Comparison of ENCODE assay signal across 17 mouse cellular contexts in the genomic region with DNA sequence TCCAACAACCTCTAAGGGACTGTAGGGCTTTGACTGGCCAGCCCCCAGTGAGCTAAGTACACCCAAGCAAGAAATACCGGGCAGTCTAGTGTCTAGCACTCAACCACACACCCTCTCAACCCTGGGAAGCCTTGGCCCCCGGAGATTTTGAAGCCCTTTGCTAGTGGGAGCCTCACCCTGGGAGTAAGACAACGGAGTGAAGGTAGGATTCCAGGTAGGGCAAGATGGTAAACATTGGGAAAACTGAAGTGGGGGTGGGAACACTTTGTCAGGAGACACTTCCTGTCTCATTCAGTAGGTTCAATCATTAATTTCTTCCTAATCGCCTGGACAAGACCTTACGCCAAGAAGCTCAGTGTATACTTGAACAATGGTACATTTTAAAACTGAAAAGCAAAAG. TPM values are rescaled to one million over a fixed set of nuclear protein-coding genes. Genes with fewer than 3 reads are reported as not detected.
DNase-seq lines count a peak whose midpoint lies in the region; ATAC-seq and TF ChIP-seq lines count a peak whose summit lies in the region.
"Had no signal": no experiment of that assay in that cellular context is flagged by ENCODE, and none has a peak within 500 bp of the region (broad histone marks: within the 10 kb centered on the region; RNA-seq: fewer than 3 reads in every experiment).

No protein-coding gene starts in this region.

- H3K9me3 ChIP-seq in embryonic facial prominence, embryonic 13.5 days: no peaks in the 10 kb centered on the region
- H3K9me3 ChIP-seq in embryonic facial prominence, embryonic 10.5 days: no peaks in the 10 kb centered on the region
- no peaks in the 10 kb centered on the region for H3K9me3 ChIP-seq in liver, embryonic 14.5 days (ENCODE audit: control insufficient read depth, low read length)
- H3K9me3 ChIP-seq in lung, embryonic 16.5 days (ENCODE audit: control insufficient read depth, low read length): no peaks in the 10 kb centered on the region
- no peaks in the 10 kb centered on the region for H3K9me3 ChIP-seq in stomach, postnatal 0 days (ENCODE audit: control insufficient read depth, low read length)
- H3K9me3 ChIP-seq in midbrain, embryonic 16.5 days (replicated peaks; ENCODE audit: control insufficient read depth, low read length, poor library complexity, severe bottlenecking): no peaks in the 10 kb centered on the region
- H3K9me3 ChIP-seq: forebrain, embryonic 13.5 days had no signal

- WGBS in embryonic facial prominence, embryonic 13.5 days: 89% methylated on average over 5 of the region's 5 CpGs
- WGBS in embryonic facial prominence, embryonic 10.5 days: 88% methylated on average over 5 of the region's 5 CpGs
- 80% methylated on average over 5 of the region's 5 CpGs for WGBS in liver, embryonic 14.5 days (ENCODE audit: insufficient replicate concordance)
- WGBS in lung, embryonic 16.5 days: 57% methylated on average over 5 of the region's 5 CpGs
- 56% methylated on average over 5 of the region's 5 CpGs for WGBS in stomach, postnatal 0 days
- 93% methylated on average over 5 of the region's 5 CpGs for WGBS in midbrain, embryonic 16.5 days

- no peak overlapping the region for H3K9ac ChIP-seq in embryonic facial prominence, embryonic 13.5 days
- no peak overlapping the region for H3K9ac ChIP-seq in liver, embryonic 14.5 days (replicated peaks)
- H3K9ac ChIP-seq in lung, embryonic 16.5 days (ENCODE audit: low read length): peak overlapping the region; percentile 35
- H3K9ac ChIP-seq in stomach, postnatal 0 days (ENCODE audit: low read length): peak overlapping the region; percentile 43
- no peak overlapping the region for H3K9ac ChIP-seq in midbrain, embryonic 16.5 days (ENCODE audit: low read depth, low read length)
- H3K9ac ChIP-seq: forebrain, embryonic 13.5 days; hindbrain, embryonic 14.5 days had no signal

- TF ChIP-seq CTCF in liver, embryonic 14.5 days (IDR thresholded peaks at IDR 0.05; ENCODE audit: low read depth): no peak
- TF ChIP-seq CTCF in stomach, postnatal 0 days (IDR thresholded peaks at IDR 0.05; ENCODE audit: low read depth): no peak

- H3K27ac ChIP-seq in embryonic facial prominence, embryonic 13.5 days: no peak overlapping the region
- no peak overlapping the region for H3K27ac ChIP-seq in embryonic facial prominence, embryonic 10.5 days (replicated peaks)
- no peak overlapping the region for H3K27ac ChIP-seq in liver, embryonic 14.5 days
- peak overlapping the region; percentile 88 for H3K27ac ChIP-seq in lung, embryonic 16.5 days (ENCODE audit: low read length)
- peak overlapping the region; percentile 80 for H3K27ac ChIP-seq in stomach, postnatal 0 days (replicated peaks)
- no peak overlapping the region for H3K27ac ChIP-seq in midbrain, embryonic 16.5 days (ENCODE audit: low read length)
- H3K27ac ChIP-seq: forebrain, embryonic 13.5 days; hindbrain, embryonic 14.5 days had no signal

- H3K36me3 ChIP-seq in embryonic facial prominence, embryonic 13.5 days: peaks cover 30% of the 10 kb centered on the region
- peaks cover 33% of the 10 kb centered on the region for H3K36me3 ChIP-seq in embryonic facial prominence, embryonic 10.5 days (replicated peaks)
- no peaks in the 10 kb centered on the region; the same call in none of the 2 replicates for H3K36me3 ChIP-seq in liver, embryonic 14.5 days (replicated peaks; ENCODE audit: control insufficient read depth, insufficient read depth, low read depth)
- H3K36me3 ChIP-seq in lung, embryonic 16.5 days (ENCODE audit: control insufficient read depth, insufficient read depth, low read length): peaks cover 16% of the 10 kb centered on the region
- H3K36me3 ChIP-seq in stomach, postnatal 0 days (ENCODE audit: control insufficient read depth, insufficient read depth, low read length): peaks cover 5% of the 10 kb centered on the region
- no peaks in the 10 kb centered on the region; the same call in 1 of the 2 replicates for H3K36me3 ChIP-seq in midbrain, embryonic 16.5 days (ENCODE audit: control insufficient read depth, insufficient read depth, low read length)

- no peak for ATAC-seq in embryonic facial prominence, embryonic 13.5 days (ENCODE audit: insufficient number of reproducible peaks, insufficient read depth, low FRiP score, low TSS enrichment, low read depth)
- no peak for ATAC-seq in liver, embryonic 14.5 days (ENCODE audit: insufficient read depth)
- ATAC-seq in lung, embryonic 16.5 days (ENCODE audit: low read depth): peak; percentile 18
- no peak for ATAC-seq in stomach, postnatal 0 days (ENCODE audit: low FRiP score, low TSS enrichment)
- ATAC-seq in midbrain, embryonic 16.5 days: no peak
- ATAC-seq: forebrain, embryonic 13.5 days had no signal

- peaks cover 50% of the 10 kb centered on the region for H3K4me1 ChIP-seq in embryonic facial prominence, embryonic 13.5 days
- H3K4me1 ChIP-seq in embryonic facial prominence, embryonic 10.5 days: peaks cover 31% of the 10 kb centered on the region
- peaks cover 6 to 11% of the 10 kb centered on the region in 2 experiments; a peak in 3 of 4 replicates for H3K4me1 ChIP-seq in liver, embryonic 14.5 days (replicated peaks; ENCODE audit: control insufficient read depth in 2 of 2, insufficient read depth in 2 of 2, low read length in 1 of 2)
- peaks cover 18% of the 10 kb centered on the region for H3K4me1 ChIP-seq in lung, embryonic 16.5 days (replicated peaks; ENCODE audit: control insufficient read depth, insufficient read depth, low read length)
- peaks cover 4% of the 10 kb centered on the region; the same call in 1 of the 2 replicates for H3K4me1 ChIP-seq in stomach, postnatal 0 days (replicated peaks; ENCODE audit: control insufficient read depth, insufficient read depth)
- peaks cover 15% of the 10 kb centered on the region for H3K4me1 ChIP-seq in midbrain, embryonic 16.5 days (ENCODE audit: control insufficient read depth, insufficient read depth, low read length)

- no peaks in the 10 kb centered on the region for H3K27me3 ChIP-seq in embryonic facial prominence, embryonic 13.5 days
- 0 out of 2 replicates have a peak, but pooled peaks cover 7% of the 10 kb centered on the region for H3K27me3 ChIP-seq in embryonic facial prominence, embryonic 10.5 days (replicated peaks; ENCODE audit: low read depth, poor library complexity, severe bottlenecking)
- H3K27me3 ChIP-seq in liver, embryonic 14.5 days (ENCODE audit: control insufficient read depth, insufficient read depth, low read length): no peaks in the 10 kb centered on the region
- H3K27me3 ChIP-seq in lung, embryonic 16.5 days (ENCODE audit: control insufficient read depth, insufficient read depth, low read depth, low read length): no peaks in the 10 kb centered on the region
- no peaks in the 10 kb centered on the region for H3K27me3 ChIP-seq in stomach, postnatal 0 days (ENCODE audit: control insufficient read depth, insufficient read depth, low read length)
- no peaks in the 10 kb centered on the region; the same call in 1 of the 2 replicates for H3K27me3 ChIP-seq in midbrain, embryonic 16.5 days (ENCODE audit: control insufficient read depth, insufficient read depth, low read depth, low read length)

- no peak for DNase-seq in embryonic facial prominence, embryonic 10.5 days (ENCODE audit: low spot score)
- no peak for DNase-seq in liver, embryonic 14.5 days (ENCODE audit: low read depth in 3 of 3, low spot score in 3 of 3)
- DNase-seq in liver: no peak
- DNase-seq in stomach, postnatal 0 days (ENCODE audit: low spot score): peak; percentile 47
- no peak for DNase-seq in thymus, postnatal 4 days
- DNase-seq: cerebellum, adult 11 months; heart, postnatal 10 days; kidney, adult 18-20 months; kidney, postnatal 25 days; midbrain, embryonic 14.5 days; right cerebral cortex, postnatal 4 days; thymus, postnatal 14 days had no signal

- no peak overlapping the region for H3K4me3 ChIP-seq in embryonic facial prominence, embryonic 13.5 days
- H3K4me3 ChIP-seq in embryonic facial prominence, embryonic 10.5 days: no peak overlapping the region
- H3K4me3 ChIP-seq in liver, embryonic 14.5 days (ENCODE audit: insufficient read depth in 1 of 2, low read depth in 2 of 2, low read length in 2 of 2): no peak overlapping the region
- H3K4me3 ChIP-seq in lung, embryonic 16.5 days (ENCODE audit: low read length): peak overlapping the region; percentile 54
- peak overlapping the region; percentile 71 for H3K4me3 ChIP-seq in stomach, postnatal 0 days (ENCODE audit: low read depth, low read length)
- H3K4me3 ChIP-seq in midbrain, embryonic 16.5 days (ENCODE audit: low read depth, low read length): no peak overlapping the region
- H3K4me3 ChIP-seq: forebrain, embryonic 13.5 days had no signal

- TF ChIP-seq EP300 in liver, embryonic 14.5 days (IDR thresholded peaks at IDR 0.05; ENCODE audit: low read depth): no peak
- no peak for TF ChIP-seq EP300 in stomach, postnatal 0 days (optimal IDR thresholded peaks at IDR 0.05)

- H3K4me2 ChIP-seq in embryonic facial prominence, embryonic 13.5 days: peak overlapping the region; percentile 94; the same call in 1 of the 2 replicates
- H3K4me2 ChIP-seq in liver, embryonic 14.5 days (ENCODE audit: low read depth): peak overlapping the region; percentile 76
- H3K4me2 ChIP-seq in lung, embryonic 16.5 days (ENCODE audit: low read depth, low read length): peak overlapping the region; percentile 87
- H3K4me2 ChIP-seq in stomach, postnatal 0 days (replicated peaks; ENCODE audit: low read depth): peak overlapping the region; percentile 92
- H3K4me2 ChIP-seq in midbrain, embryonic 16.5 days (ENCODE audit: low read length): no peak overlapping the region
- H3K4me2 ChIP-seq: hindbrain, embryonic 14.5 days had no signal

RNA-seq across cellular contexts. Expression of a gene that starts 1.8 kb away (rescaled TPM):
- 29.8 and 35.5 TPM in 2 replicates for polyA plus RNA-seq in embryonic facial prominence, embryonic 13.5 days (2015; fragmentation: Nextera tagmentation; extraction: Ambion mirVana)
- polyA plus RNA-seq in embryonic facial prominence, embryonic 10.5 days (2016; fragmentation: Nextera tagmentation; extraction: Ambion mirVana): 23.5 and 24.5 TPM in 2 replicates
- polyA plus RNA-seq in liver, embryonic 14.5 days (2012; rRNA removed): 7.2 and 8.5 TPM in 2 replicates
- 20.4 and 21.7 TPM in 2 replicates for polyA plus RNA-seq in liver, embryonic 14.5 days (2014; fragmentation: Nextera tagmentation; extraction: Ambion mirVana)
- 84.9 and 87.6 TPM in 2 replicates for polyA plus RNA-seq in lung, embryonic 16.5 days (2015; fragmentation: Nextera tagmentation; extraction: Ambion mirVana)
- polyA plus RNA-seq in stomach, postnatal 0 days (2015; fragmentation: Nextera tagmentation; extraction: Ambion mirVana): 108 and 117 TPM in 2 replicates
- 4.9 and 8.3 TPM in 2 replicates for polyA plus RNA-seq in midbrain, embryonic 16.5 days (2015; fragmentation: Nextera tagmentation; extraction: Ambion mirVana)

RNA-seq across cellular contexts. Expression of a gene that starts 20.2 kb away (rescaled TPM):
- polyA plus RNA-seq in embryonic facial prominence, embryonic 13.5 days (2015; fragmentation: Nextera tagmentation; extraction: Ambion mirVana): 11.6 and 13.3 TPM in 2 replicates
- 3.9 and 4.0 TPM in 2 replicates for polyA plus RNA-seq in embryonic facial prominence, embryonic 10.5 days (2016; fragmentation: Nextera tagmentation; extraction: Ambion mirVana)
- polyA plus RNA-seq in liver, embryonic 14.5 days (2012; rRNA removed): 7.6 and 8.6 TPM in 2 replicates
- 1.6 and 2.4 TPM in 2 replicates for polyA plus RNA-seq in liver, embryonic 14.5 days (2014; fragmentation: Nextera tagmentation; extraction: Ambion mirVana)
- polyA plus RNA-seq in lung, embryonic 16.5 days (2015; fragmentation: Nextera tagmentation; extraction: Ambion mirVana): 8.9 and 9.8 TPM in 2 replicates
- 15.3 and 23.6 TPM in 2 replicates for polyA plus RNA-seq in stomach, postnatal 0 days (2015; fragmentation: Nextera tagmentation; extraction: Ambion mirVana)
- polyA plus RNA-seq in midbrain, embryonic 16.5 days (2015; fragmentation: Nextera tagmentation; extraction: Ambion mirVana): 1.4 and 1.8 TPM in 2 replicates

RNA-seq across cellular contexts. Expression of a gene that starts 36.7 kb away (rescaled TPM):
- 25.7 and 27.6 TPM in 2 replicates for polyA plus RNA-seq in embryonic facial prominence, embryonic 13.5 days (2015; fragmentation: Nextera tagmentation; extraction: Ambion mirVana)
- polyA plus RNA-seq in embryonic facial prominence, embryonic 10.5 days (2016; fragmentation: Nextera tagmentation; extraction: Ambion mirVana): 32.0 and 33.0 TPM in 2 replicates
- polyA plus RNA-seq in liver, embryonic 14.5 days (2012; rRNA removed): 6.8 and 8.5 TPM in 2 replicates
- 3.9 and 4.2 TPM in 2 replicates for polyA plus RNA-seq in liver, embryonic 14.5 days (2014; fragmentation: Nextera tagmentation; extraction: Ambion mirVana)
- polyA plus RNA-seq in lung, embryonic 16.5 days (2015; fragmentation: Nextera tagmentation; extraction: Ambion mirVana): 26.3 and 26.4 TPM in 2 replicates
- polyA plus RNA-seq in stomach, postnatal 0 days (2015; fragmentation: Nextera tagmentation; extraction: Ambion mirVana): 14.1 and 15.3 TPM in 2 replicates
- polyA plus RNA-seq in midbrain, embryonic 16.5 days (2015; fragmentation: Nextera tagmentation; extraction: Ambion mirVana): 64.9 and 65.7 TPM in 2 replicates

RNA-seq across cellular contexts. Expression of a gene that starts 36.8 kb away (rescaled TPM):
- 24.9 and 27.4 TPM in 2 replicates for polyA plus RNA-seq in embryonic facial prominence, embryonic 13.5 days (2015; fragmentation: Nextera tagmentation; extraction: Ambion mirVana)
- 28.0 and 30.2 TPM in 2 replicates for polyA plus RNA-seq in embryonic facial prominence, embryonic 10.5 days (2016; fragmentation: Nextera tagmentation; extraction: Ambion mirVana)
- polyA plus RNA-seq in liver, embryonic 14.5 days (2012; rRNA removed): 8.1 and 8.6 TPM in 2 replicates
- polyA plus RNA-seq in liver, embryonic 14.5 days (2014; fragmentation: Nextera tagmentation; extraction: Ambion mirVana): 9.1 and 11.6 TPM in 2 replicates
- polyA plus RNA-seq in lung, embryonic 16.5 days (2015; fragmentation: Nextera tagmentation; extraction: Ambion mirVana): 7.5 and 8.4 TPM in 2 replicates
- polyA plus RNA-seq in stomach, postnatal 0 days (2015; fragmentation: Nextera tagmentation; extraction: Ambion mirVana): 20.8 and 21.6 TPM in 2 replicates
- 27.8 and 28.5 TPM in 2 replicates for polyA plus RNA-seq in midbrain, embryonic 16.5 days (2015; fragmentation: Nextera tagmentation; extraction: Ambion mirVana)

RNA-seq across cellular contexts. Expression of a gene that starts 40.9 kb away (rescaled TPM):
- polyA plus RNA-seq in embryonic facial prominence, embryonic 13.5 days (2015; fragmentation: Nextera tagmentation; extraction: Ambion mirVana): 34.0 and 41.2 TPM in 2 replicates
- 47.9 and 48.1 TPM in 2 replicates for polyA plus RNA-seq in embryonic facial prominence, embryonic 10.5 days (2016; fragmentation: Nextera tagmentation; extraction: Ambion mirVana)
- polyA plus RNA-seq in liver, embryonic 14.5 days (2012; rRNA removed): 1.5 and 1.6 TPM in 2 replicates
- 1.4 TPM in 2 replicates for polyA plus RNA-seq in liver, embryonic 14.5 days (2014; fragmentation: Nextera tagmentation; extraction: Ambion mirVana)
- 16.5 and 18.5 TPM in 2 replicates for polyA plus RNA-seq in lung, embryonic 16.5 days (2015; fragmentation: Nextera tagmentation; extraction: Ambion mirVana)
- polyA plus RNA-seq in stomach, postnatal 0 days (2015; fragmentation: Nextera tagmentation; extraction: Ambion mirVana): 7.3 and 8.2 TPM in 2 replicates
- polyA plus RNA-seq in midbrain, embryonic 16.5 days (2015; fragmentation: Nextera tagmentation; extraction: Ambion mirVana): 160 and 163 TPM in 2 replicates

Comparison
In these comparisons a context has a peak if more than half of its experiments do, and no peak if none do; other contexts are left out.
1. H3K27ac ChIP-seq: peak in lung, embryonic 16.5 days (single experiment) and stomach, postnatal 0 days (single experiment); none in embryonic facial prominence, embryonic 13.5 days (single experiment), embryonic facial prominence, embryonic 10.5 days (single experiment), liver, embryonic 14.5 days (single experiment) and midbrain, embryonic 16.5 days (single experiment).
2. H3K4me3 ChIP-seq: peak in lung, embryonic 16.5 days (single experiment) and stomach, postnatal 0 days (single experiment); none in embryonic facial prominence, embryonic 13.5 days (single experiment), embryonic facial prominence, embryonic 10.5 days (single experiment), liver, embryonic 14.5 days (0 of 2) and midbrain, embryonic 16.5 days (single experiment).
3. H3K9ac ChIP-seq: peak in lung, embryonic 16.5 days (single experiment) and stomach, postnatal 0 days (single experiment); none in embryonic facial prominence, embryonic 13.5 days (single experiment), liver, embryonic 14.5 days (single experiment) and midbrain, embryonic 16.5 days (single experiment).